ENCODE assay signal across 9 mouse cellular contexts in genomic region chr19:21373073-21373755, GRCm38 (mm10).
A peak's percentile ranks its signal among the peaks of the same experiment; 100 is the strongest.
DNase-seq lines count a peak whose midpoint lies in the region; ATAC-seq lines count a peak whose summit lies in the region.
"Had no signal": no experiment of that assay in that cellular context is flagged by ENCODE, and none has a peak within 500 bp of the region (broad histone marks: within the 10 kb centered on the region; RNA-seq: fewer than 3 reads in every experiment).

No protein-coding gene starts in this region.

- no peak overlapping the region for H3K27ac ChIP-seq in midbrain, embryonic 12.5 days (replicated peaks)

- H3K9me3 ChIP-seq in midbrain, embryonic 12.5 days, result 0 out of 2 replicates have a peak, but pooled peaks cover 2% of the 10 kb centered on the region
- H3K9me3 ChIP-seq: megakaryocyte, embryonic 14.5 days had no signal

- no peaks in the 10 kb centered on the region for H3K4me1 ChIP-seq in midbrain, embryonic 12.5 days

- WGBS in midbrain, embryonic 12.5 days, result 56% methylated on average over 11 of the region's 11 CpGs

- intact Hi-C loops in heart, postnatal 14 days (cut with DNase I), result loop anchor here (1.0 to 5.0 kb wide), 6 partner anchors 100 to 934 kb away; partner anchors contain the start of gene Gda

- DNase-seq in layer of hippocampus, adult 11-12 months (ENCODE audit: low spot score), result peak; percentile 41
- no peak for DNase-seq in layer of hippocampus, adult 9-11 months
- peak; percentile 16 for DNase-seq in WW6 (ENCODE audit: low read depth, low spot score)
- DNase-seq in embryo, embryonic 11 days, result peak; percentile 78
- peak; percentile 40 to 57 for DNase-seq in heart, postnatal 14 days
- peak; percentile 23 to 30 for DNase-seq in layer of hippocampus, adult 8-10 months (ENCODE audit: low spot score in 2 of 2)
- peak; percentile 58 for DNase-seq in testis, postnatal 10 days (ENCODE audit: low spot score)

- peak; percentile 63 for ATAC-seq in midbrain, embryonic 12.5 days (ENCODE audit: low FRiP score, low read depth)

- no peaks in the 10 kb centered on the region for H3K27me3 ChIP-seq in midbrain, embryonic 12.5 days
- H3K27me3 ChIP-seq: megakaryocyte, embryonic 14.5 days had no signal

- no peak overlapping the region for H3K4me2 ChIP-seq in midbrain, embryonic 12.5 days (replicated peaks)

- H3K9ac ChIP-seq in midbrain, embryonic 12.5 days (replicated peaks), result no peak overlapping the region

- H3K36me3 ChIP-seq in midbrain, embryonic 12.5 days, result no peaks in the 10 kb centered on the region

- no peak overlapping the region for H3K4me3 ChIP-seq in midbrain, embryonic 12.5 days
- H3K4me3 ChIP-seq: megakaryocyte, embryonic 14.5 days had no signal
